Mouse (Mus musculus) heart, embryonic 11.5 days (tissue): ENCODE data around the gene Oxa1l. TPM values are rescaled to one million over a fixed set of nuclear protein-coding genes. Genes with fewer than 3 reads are reported as not detected.

Experiments
- ATAC-seq: fragments of 200-750 bp; cut with Nextera tagmentation; replicated peaks from 2 replicates; pipeline ENCODE4 v1.8.0; 2017; ENCODE audit warnings: moderate library complexity; ENCODE audit not compliant: insufficient number of reproducible peaks, low FRiP score, low TSS enrichment
- H3K27ac ChIP-seq: fragments of 300-500 bp; sonication (generic); 2 replicates; pipeline ENCODE4 v1.5.1; 2014; ENCODE audit warnings: mild to moderate bottlenecking, low read depth, low read length
- H3K27me3 ChIP-seq: fragments of 300-500 bp; sonication (generic); 2 replicates; pipeline ENCODE4 v1.6.1; 2014; ENCODE audit warnings: mild to moderate bottlenecking, low read length, mixed read lengths; ENCODE audit not compliant: control insufficient read depth, insufficient read depth
- H3K36me3 ChIP-seq: fragments of 300-500 bp; sonication (generic); 2 replicates; pipeline ENCODE4 v1.6.1; 2014; ENCODE audit warnings: mild to moderate bottlenecking, low read length, moderate library complexity, mixed read lengths; ENCODE audit not compliant: control insufficient read depth, insufficient read depth
- H3K4me1 ChIP-seq: fragments of 300-500 bp; sonication (generic); 2 replicates; pipeline ENCODE4 v1.6.1; 2014; ENCODE audit warnings: low read length; ENCODE audit not compliant: control insufficient read depth, insufficient read depth
- H3K4me2 ChIP-seq: fragments of 300-500 bp; sonication (generic); 2 replicates; pipeline ENCODE4 v1.6.1; 2014; ENCODE audit warnings: mild to moderate bottlenecking, moderate library complexity
- H3K4me3 ChIP-seq: fragments of 300-500 bp; sonication (generic); 2 replicates; pipeline ENCODE4 v1.5.1; 2014; ENCODE audit warnings: low read depth, low read length
- H3K9ac ChIP-seq: fragments of 300-500 bp; sonication (generic); 2 replicates; pipeline ENCODE4 v1.6.1; 2014; ENCODE audit warnings: mild to moderate bottlenecking, low read depth, low read length, moderate library complexity
- H3K9me3 ChIP-seq: fragments of 300-500 bp; sonication (generic); replicated peaks from 2 replicates; pipeline ENCODE4 v1.6.1; 2016; ENCODE audit warnings: low read length; ENCODE audit not compliant: control insufficient read depth
- WGBS: fragments of 180-500 bp; shearing (Covaris S2); extraction: QIAGEN DNeasy Blood & Tissue Kit; methylation state at CpG from one replicate; pipeline ENCODE4 v1.1.7; 2014; ENCODE audit not compliant: insufficient replicate concordance; 5-methylcytosine and 5-hydroxymethylcytosine counted together
- polyA plus RNA-seq: library from polyadenylated mRNA; unstranded; fragments of >200 nt; fragmentation: Nextera tagmentation; extraction: Ambion mirVana; gene quantifications from 2 replicates; pipeline ENCODE4 v1.2.1, GENCODE M21; 2014

Gene Oxa1l
- polyA plus RNA-seq, 1 experiment from 2014 or later, result 62.5 TPM

GRCm38 (mm10) chr14:54380616-54381015 lies 20.0 kb downstream of the Oxa1l start:
- ATAC-seq, result no peak
- H3K9ac ChIP-seq, result no peak overlapping the region
- WGBS, result 72% methylated on average over 4 of the region's 4 CpGs
- no peak overlapping the region for H3K4me3 ChIP-seq
- H3K36me3 ChIP-seq, result no peaks in the 10 kb centered on the region
- H3K27ac ChIP-seq, result no peak overlapping the region
- no peaks in the 10 kb centered on the region for H3K9me3 ChIP-seq
- no peak overlapping the region for H3K4me2 ChIP-seq
- H3K4me1 ChIP-seq, result peaks cover 4% of the 10 kb centered on the region; the same call in 1 of the 2 replicates
- H3K27me3 ChIP-seq, result no peaks in the 10 kb centered on the region

GRCm38 (mm10) chr14:54381816-54382215 lies 21.2 kb downstream of the Oxa1l start:
- Histone ChIP-seq H3K4me3 (no peak overlapping the region), H3K9me3 (no peaks in the 10 kb centered on the region), H3K27ac (no peak overlapping the region), H3K4me2 (no peak overlapping the region), H3K36me3 (no peaks in the 10 kb centered on the region), H3K27me3 (no peaks in the 10 kb centered on the region), H3K9ac (no peak overlapping the region), H3K4me1 (peaks cover 4% of the 10 kb centered on the region; the same call in 1 of the 2 replicates)
- ATAC-seq, result no peak
- WGBS, result 77% methylated on average over 10 of the region's 10 CpGs

- Histone ChIP-seq H3K4me3 (no peak overlapping the region), H3K27ac (no peak overlapping the region), H3K9me3 (no peaks in the 10 kb centered on the region), H3K9ac (no peak overlapping the region), H3K27me3 (no peaks in the 10 kb centered on the region), H3K36me3 (no peaks in the 10 kb centered on the region), H3K4me1 (peaks cover 4% of the 10 kb centered on the region; the same call in 1 of the 2 replicates), H3K4me2 (no peak overlapping the region)
- no peak for ATAC-seq
- WGBS, result 78% methylated on average over 9 of the region's 9 CpGs
Measured at GRCm38 (mm10) chr14:54382641-54383040, 22.0 kb downstream of the Oxa1l start.

GRCm38 (mm10) chr14:54383355-54383771 lies 22.7 kb downstream of the Oxa1l start:
- Histone ChIP-seq H3K27me3 (no peaks in the 10 kb centered on the region), H3K27ac (no peak overlapping the region), H3K36me3 (no peaks in the 10 kb centered on the region), H3K9me3 (no peaks in the 10 kb centered on the region), H3K9ac (no peak overlapping the region), H3K4me2 (no peak overlapping the region), H3K4me1 (peaks cover 4% of the 10 kb centered on the region; the same call in 1 of the 2 replicates), H3K4me3 (no peak overlapping the region)
- no peak for ATAC-seq
- WGBS, result 57% methylated on average over 4 of the region's 4 CpGs

- Histone ChIP-seq H3K9ac (no peak overlapping the region), H3K9me3 (no peaks in the 10 kb centered on the region), H3K36me3 (no peaks in the 10 kb centered on the region), H3K27me3 (no peaks in the 10 kb centered on the region), H3K27ac (no peak overlapping the region), H3K4me3 (no peak overlapping the region), H3K4me1 (peaks cover 4% of the 10 kb centered on the region; the same call in 1 of the 2 replicates), H3K4me2 (no peak overlapping the region)
- no peak for ATAC-seq
- WGBS, result 81% methylated on average over 8 of the region's 8 CpGs
Measured at GRCm38 (mm10) chr14:54384396-54384795, 23.8 kb downstream of the Oxa1l start.

- H3K4me2 ChIP-seq, result no peak overlapping the region
- 78% methylated on average over 7 of the region's 7 CpGs for WGBS
- H3K4me1 ChIP-seq, result peaks cover 4% of the 10 kb centered on the region; the same call in 1 of the 2 replicates
- H3K27ac ChIP-seq, result no peak overlapping the region
- no peaks in the 10 kb centered on the region for H3K36me3 ChIP-seq
- H3K27me3 ChIP-seq, result no peaks in the 10 kb centered on the region
- H3K9ac ChIP-seq, result no peak overlapping the region
- no peaks in the 10 kb centered on the region for H3K9me3 ChIP-seq
- no peak overlapping the region for H3K4me3 ChIP-seq
- ATAC-seq, result no peak
Measured at GRCm38 (mm10) chr14:54385968-54386618, 25.5 kb downstream of the Oxa1l start.

GRCm38 (mm10) chr14:54387546-54387945 lies 26.9 kb downstream of the Oxa1l start:
- Histone ChIP-seq H3K9me3 (no peaks in the 10 kb centered on the region), H3K4me1 (peaks cover 4% of the 10 kb centered on the region; the same call in 1 of the 2 replicates), H3K9ac (no peak overlapping the region), H3K36me3 (no peaks in the 10 kb centered on the region), H3K4me2 (no peak overlapping the region), H3K4me3 (no peak overlapping the region), H3K27ac (no peak overlapping the region), H3K27me3 (no peaks in the 10 kb centered on the region)
- 80% methylated on average over 6 of the region's 6 CpGs for WGBS
- no peak for ATAC-seq

GRCm38 (mm10) chr14:54390843-54391242 lies 30.2 kb downstream of the Oxa1l start:
- H3K9me3 ChIP-seq, result no peaks in the 10 kb centered on the region
- no peak overlapping the region for H3K4me2 ChIP-seq
- ATAC-seq, result no peak
- H3K27ac ChIP-seq, result no peak overlapping the region
- WGBS, result 76% methylated on average over 6 of the region's 6 CpGs
- no peaks in the 10 kb centered on the region for H3K27me3 ChIP-seq
- no peak overlapping the region for H3K9ac ChIP-seq
- no peaks in the 10 kb centered on the region for H3K36me3 ChIP-seq
- H3K4me1 ChIP-seq, result no peaks in the 10 kb centered on the region
- H3K4me3 ChIP-seq, result no peak overlapping the region

- Histone ChIP-seq H3K27ac (no peak overlapping the region), H3K36me3 (no peaks in the 10 kb centered on the region), H3K9me3 (no peaks in the 10 kb centered on the region), H3K4me2 (no peak overlapping the region), H3K9ac (no peak overlapping the region), H3K27me3 (no peaks in the 10 kb centered on the region), H3K4me3 (no peak overlapping the region), H3K4me1 (no peaks in the 10 kb centered on the region)
- 64% methylated on average over 3 of the region's 3 CpGs for WGBS
- no peak for ATAC-seq
Measured at GRCm38 (mm10) chr14:54393794-54394193, 33.2 kb downstream of the Oxa1l start.
